Mouse (Mus musculus) kidney, embryonic 14.5 days (tissue): ENCODE measurements around the gene Bag3. TPM values are rescaled to one million over a fixed set of nuclear protein-coding genes. Genes with fewer than 3 reads are reported as not detected.

Experiments used
- ATAC-seq: fragments of 200-750 bp; cut with Nextera tagmentation; 2 replicates; pipeline ENCODE4 v1.8.0; 2017; ENCODE audit warnings: moderate number of reproducible peaks, mild to moderate bottlenecking, moderate TSS enrichment, moderate library complexity; ENCODE audit not compliant: low FRiP score, low TSS enrichment
- H3K27ac ChIP-seq: fragments of 300-500 bp; sonication (generic); 2 replicates; pipeline ENCODE4 v1.5.1; 2014; ENCODE audit warnings: low read depth, mild to moderate bottlenecking, low read length, moderate library complexity, mixed read lengths
- H3K27me3 ChIP-seq: fragments of 300-500 bp; sonication (generic); 2 replicates; pipeline ENCODE4 v1.6.1; 2014; ENCODE audit warnings: mild to moderate bottlenecking, low read length; ENCODE audit not compliant: control insufficient read depth, insufficient read depth
- H3K36me3 ChIP-seq: fragments of 300-500 bp; sonication (generic); 2 replicates; pipeline ENCODE4 v1.6.1; 2014; ENCODE audit warnings: low read length, mixed read lengths; ENCODE audit not compliant: control insufficient read depth, insufficient read depth
- H3K4me1 ChIP-seq: fragments of 300-500 bp; sonication (generic); 2 replicates; pipeline ENCODE4 v1.6.1; 2014; ENCODE audit warnings: low read length, mixed read lengths; ENCODE audit not compliant: control insufficient read depth, insufficient read depth
- H3K4me2 ChIP-seq: fragments of 300-500 bp; sonication (generic); replicated peaks from 2 replicates; pipeline ENCODE4 v1.6.1; 2014; ENCODE audit warnings: low read depth, mild to moderate bottlenecking, low read length
- H3K4me3 ChIP-seq: fragments of 300-500 bp; sonication (generic); 2 replicates; pipeline ENCODE4 v1.5.1; 2014; ENCODE audit warnings: mild to moderate bottlenecking, low read length
- H3K9ac ChIP-seq: fragments of 300-500 bp; sonication (generic); 2 replicates; pipeline ENCODE4 v1.6.1; 2014; ENCODE audit warnings: low read depth, mild to moderate bottlenecking, low read length, moderate library complexity
- H3K9me3 ChIP-seq: fragments of 300-500 bp; sonication (generic); 2 replicates; pipeline ENCODE4 v1.6.1; 2016; ENCODE audit warnings: low read length; ENCODE audit not compliant: control insufficient read depth
- WGBS: fragments of 180-500 bp; shearing (Covaris S2); extraction: QIAGEN DNeasy Blood & Tissue Kit; methylation state at CpG from one replicate; pipeline ENCODE4 v1.1.7; 2014; 5-methylcytosine and 5-hydroxymethylcytosine counted together
- polyA plus RNA-seq: library from polyadenylated mRNA; unstranded; fragments of >200 nt; fragmentation: Nextera tagmentation; extraction: Ambion mirVana; gene quantifications from 2 replicates; pipeline ENCODE4 v1.2.1, GENCODE M21; 2014

The Bag3 gene
- polyA plus RNA-seq, 1 experiment from 2014 or later = 11.5 TPM

- peaks cover 5% of the 10 kb centered on the region; the same call in 1 of the 2 replicates for H3K4me1 ChIP-seq
- H3K9me3 ChIP-seq = no peaks in the 10 kb centered on the region
- H3K27me3 ChIP-seq = no peaks in the 10 kb centered on the region
- H3K36me3 ChIP-seq = peaks cover 33% of the 10 kb centered on the region
- no peak overlapping the region for H3K9ac ChIP-seq
- no peak overlapping the region for H3K27ac ChIP-seq
- WGBS = 77% methylated on average over 9 of the region's 9 CpGs
- H3K4me3 ChIP-seq = no peak overlapping the region
- no peak overlapping the region for H3K4me2 ChIP-seq
- no peak for ATAC-seq
Measured at GRCm38 (mm10) chr7:128541186-128541585, 17.8 kb downstream of the Bag3 start.

GRCm38 (mm10) chr7:128541771-128542170, 18.4 kb downstream of the Bag3 start:
- H3K9ac ChIP-seq = no peak overlapping the region
- no peak overlapping the region for H3K4me2 ChIP-seq
- no peak overlapping the region for H3K27ac ChIP-seq
- peaks cover 36% of the 10 kb centered on the region for H3K36me3 ChIP-seq
- H3K4me3 ChIP-seq = no peak overlapping the region
- WGBS = 90% methylated on average over 17 of the region's 17 CpGs
- no peak for ATAC-seq
- peaks cover 5% of the 10 kb centered on the region; the same call in 1 of the 2 replicates for H3K4me1 ChIP-seq
- no peaks in the 10 kb centered on the region for H3K9me3 ChIP-seq
- no peaks in the 10 kb centered on the region for H3K27me3 ChIP-seq

- ATAC-seq = no peak
- no peaks in the 10 kb centered on the region for H3K27me3 ChIP-seq
- H3K4me3 ChIP-seq = no peak overlapping the region
- no peak overlapping the region for H3K4me2 ChIP-seq
- no peak overlapping the region for H3K27ac ChIP-seq
- H3K9ac ChIP-seq = no peak overlapping the region
- 82% methylated on average over 4 of the region's 4 CpGs for WGBS
- H3K4me1 ChIP-seq = peaks cover 5% of the 10 kb centered on the region; the same call in 1 of the 2 replicates
- peaks cover 41% of the 10 kb centered on the region for H3K36me3 ChIP-seq
- no peaks in the 10 kb centered on the region for H3K9me3 ChIP-seq
Measured at GRCm38 (mm10) chr7:128542488-128542887, 19.1 kb downstream of the Bag3 start.

GRCm38 (mm10) chr7:128543148-128543855, 19.9 kb downstream of the Bag3 start:
- peaks cover 3% of the 10 kb centered on the region; the same call in 1 of the 2 replicates for H3K4me1 ChIP-seq
- H3K4me3 ChIP-seq = no peak overlapping the region
- no peaks in the 10 kb centered on the region for H3K27me3 ChIP-seq
- ATAC-seq = no peak
- H3K4me2 ChIP-seq = no peak overlapping the region
- H3K9ac ChIP-seq = no peak overlapping the region
- H3K9me3 ChIP-seq = no peaks in the 10 kb centered on the region
- WGBS = 72% methylated on average over 14 of the region's 14 CpGs
- H3K36me3 ChIP-seq = peaks cover 46% of the 10 kb centered on the region
- no peak overlapping the region for H3K27ac ChIP-seq

GRCm38 (mm10) chr7:128543961-128544360, 20.5 kb downstream of the Bag3 start:
- no peak for ATAC-seq
- no peak overlapping the region for H3K4me3 ChIP-seq
- H3K4me1 ChIP-seq = no peaks in the 10 kb centered on the region
- H3K36me3 ChIP-seq = peaks cover 46% of the 10 kb centered on the region
- no peaks in the 10 kb centered on the region for H3K9me3 ChIP-seq
- no peak overlapping the region for H3K4me2 ChIP-seq
- H3K27ac ChIP-seq = no peak overlapping the region
- no peaks in the 10 kb centered on the region for H3K27me3 ChIP-seq
- no peak overlapping the region for H3K9ac ChIP-seq
- WGBS = 91% methylated on average over 3 of the region's 3 CpGs

- no peak for ATAC-seq
- Histone ChIP-seq H3K27me3 (no peaks in the 10 kb centered on the region), H3K4me2 (no peak overlapping the region), H3K36me3 (peaks cover 46% of the 10 kb centered on the region), H3K4me1 (no peaks in the 10 kb centered on the region), H3K9me3 (no peaks in the 10 kb centered on the region), H3K27ac (no peak overlapping the region), H3K9ac (no peak overlapping the region), H3K4me3 (no peak overlapping the region)
- 89% methylated on average over 7 of the region's 7 CpGs for WGBS
Measured at GRCm38 (mm10) chr7:128544566-128545262, 21.3 kb downstream of the Bag3 start.

GRCm38 (mm10) chr7:128546031-128546430, 22.6 kb downstream of the Bag3 start:
- no peak for ATAC-seq
- WGBS = 98% methylated on average over 8 of the region's 8 CpGs
- Histone ChIP-seq H3K4me1 (no peaks in the 10 kb centered on the region), H3K9ac (no peak overlapping the region), H3K4me3 (no peak overlapping the region), H3K9me3 (no peaks in the 10 kb centered on the region), H3K27ac (no peak overlapping the region), H3K4me2 (no peak overlapping the region), H3K36me3 (peaks cover 46% of the 10 kb centered on the region), H3K27me3 (no peaks in the 10 kb centered on the region)

- Histone ChIP-seq H3K4me2 (no peak overlapping the region), H3K9ac (no peak overlapping the region), H3K4me3 (no peak overlapping the region), H3K36me3 (peaks cover 24% of the 10 kb centered on the region; the same call in 1 of the 2 replicates), H3K27me3 (no peaks in the 10 kb centered on the region), H3K4me1 (no peaks in the 10 kb centered on the region), H3K9me3 (no peaks in the 10 kb centered on the region), H3K27ac (no peak overlapping the region)
- ATAC-seq = no peak
- 37% methylated on average over 4 of the region's 4 CpGs for WGBS
Measured at GRCm38 (mm10) chr7:128549137-128549536, 25.7 kb downstream of the Bag3 start.
